Mouse (Mus musculus) mesoderm, embryonic 11.5 days (tissue): ENCODE measurements at regions not wholly inside any gene's neighbourhood (a gene's known extent, or its start where the extent isn't known, plus 50 kb on each side); places are given as distances from the start of the nearest gene placed in this dataset.
"Not testable (repeated sequence)": the region's sequence is repeated elsewhere in the genome, so short reads cannot be mapped to it uniquely, and the experiment has no call there.

Experiments
- DNase-seq: peaks from one replicate; pipeline ENCODE4 v3.0.0-alpha.2; 2012; ENCODE audit warnings: low read depth, low spot score

- DNase-seq: peak; percentile 62
Observed at GRCm38 (mm10) chr4:22131751-22132736, 200.9 kb downstream of the Faxc start.

GRCm38 (mm10) chr4:22133547-22134495, 202.7 kb downstream of the Faxc start:
- no peak for DNase-seq

GRCm38 (mm10) chr4:22140122-22140521, 209.0 kb downstream of the Faxc start:
- no peak for DNase-seq

GRCm38 (mm10) chr4:22143546-22143945, 212.4 kb downstream of the Faxc start:
- no peak for DNase-seq

GRCm38 (mm10) chr4:22144834-22145233, 212.5 kb upstream of the Fbxl4 start:
- not testable (repeated sequence) for DNase-seq

GRCm38 (mm10) chr4:22146648-22147409, 210.5 kb upstream of the Fbxl4 start:
- DNase-seq: no peak

GRCm38 (mm10) chr4:22151899-22152493, 205.3 kb upstream of the Fbxl4 start:
- no peak for DNase-seq

GRCm38 (mm10) chr4:22152971-22153544, 204.3 kb upstream of the Fbxl4 start:
- DNase-seq: peak; percentile 34

GRCm38 (mm10) chr4:22153620-22154019, 203.7 kb upstream of the Fbxl4 start:
- DNase-seq: no peak

- DNase-seq: peak; percentile 68
Observed at GRCm38 (mm10) chr4:22186422-22186821, 170.9 kb upstream of the Fbxl4 start.

- no peak for DNase-seq
Observed at GRCm38 (mm10) chr4:22188141-22189006, 169.0 kb upstream of the Fbxl4 start.

GRCm38 (mm10) chr4:22196501-22196900, 160.8 kb upstream of the Fbxl4 start:
- DNase-seq: no peak

- DNase-seq: no peak
Observed at GRCm38 (mm10) chr4:22208531-22208930, 148.8 kb upstream of the Fbxl4 start.

GRCm38 (mm10) chr4:22237640-22238039, 119.7 kb upstream of the Fbxl4 start:
- no peak for DNase-seq

GRCm38 (mm10) chr4:22250276-22250675, 107.1 kb upstream of the Fbxl4 start:
- not testable (repeated sequence) for DNase-seq

- DNase-seq: peak; percentile 2
Observed at GRCm38 (mm10) chr4:22263903-22264302, 93.4 kb upstream of the Fbxl4 start.

GRCm38 (mm10) chr4:22269064-22269463, 88.3 kb upstream of the Fbxl4 start:
- no peak for DNase-seq

GRCm38 (mm10) chr4:22274178-22274577, 83.2 kb upstream of the Fbxl4 start:
- DNase-seq: no peak

- no peak for DNase-seq
Observed at GRCm38 (mm10) chr4:22282536-22283323, 74.6 kb upstream of the Fbxl4 start.
